Mouse (Mus musculus): ENCODE data around the gene Gm7247. TPM values are rescaled to one million over a fixed set of nuclear protein-coding genes. Genes with fewer than 3 reads are reported as not detected.
"Not testable (repeated sequence)": the region's sequence is repeated elsewhere in the genome, so short reads cannot be mapped to it uniquely, and the experiment has no call there.

The Gm7247 gene
- total RNA-seq, 2 experiments from 2014 or later = not detected

DNA sequence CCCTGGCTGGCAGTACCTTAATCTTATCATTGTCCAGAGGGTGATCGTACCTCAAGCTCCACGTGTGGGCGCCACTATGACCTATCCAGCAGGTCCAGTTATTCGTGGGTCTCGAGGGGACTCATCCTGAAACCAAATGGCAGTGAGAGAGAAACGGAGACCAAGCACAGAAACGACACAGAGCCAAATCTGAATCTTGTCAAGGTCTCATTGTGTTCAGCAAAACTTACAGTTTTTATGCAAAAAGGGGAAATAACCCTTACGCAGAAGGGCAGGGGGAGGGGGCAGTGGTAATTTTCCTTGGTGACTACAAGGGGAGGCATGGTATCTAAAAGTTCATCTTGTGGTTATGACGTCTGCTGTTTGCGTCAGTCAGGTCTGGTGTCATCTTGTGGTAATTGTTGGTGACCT lies 121.4 kb downstream of the Gm7247 start:
- intact Hi-C loops (cut with DNase I); DNase-seq (ENCODE audit: extremely low spot score in 1 of 2, low spot score in 2 of 2): not testable (repeated sequence)

DNA sequence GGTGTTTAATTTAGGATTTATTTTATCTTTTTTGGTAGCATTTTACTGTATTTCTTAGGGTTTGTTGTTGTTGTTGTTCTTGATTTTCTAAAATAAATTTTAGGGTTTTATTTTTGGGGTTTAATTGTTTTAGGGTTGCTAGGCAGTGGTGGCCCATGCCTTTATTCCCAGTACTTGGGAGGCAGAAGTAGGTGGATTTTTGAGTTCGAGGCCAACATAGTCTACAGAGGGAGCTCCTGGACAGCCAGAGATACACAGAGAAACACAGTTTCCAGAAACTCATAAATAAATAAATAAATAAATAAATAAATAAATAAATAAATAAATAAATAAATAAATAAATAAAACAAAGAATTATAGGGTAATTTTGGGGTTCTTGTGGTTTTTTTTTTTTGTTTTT lies 122.1 kb downstream of the Gm7247 start:
- no peak for DNase-seq (ENCODE audit: extremely low spot score in 1 of 2, low spot score in 2 of 2)
- intact Hi-C loops (cut with DNase I) = no loop called here

DNA sequence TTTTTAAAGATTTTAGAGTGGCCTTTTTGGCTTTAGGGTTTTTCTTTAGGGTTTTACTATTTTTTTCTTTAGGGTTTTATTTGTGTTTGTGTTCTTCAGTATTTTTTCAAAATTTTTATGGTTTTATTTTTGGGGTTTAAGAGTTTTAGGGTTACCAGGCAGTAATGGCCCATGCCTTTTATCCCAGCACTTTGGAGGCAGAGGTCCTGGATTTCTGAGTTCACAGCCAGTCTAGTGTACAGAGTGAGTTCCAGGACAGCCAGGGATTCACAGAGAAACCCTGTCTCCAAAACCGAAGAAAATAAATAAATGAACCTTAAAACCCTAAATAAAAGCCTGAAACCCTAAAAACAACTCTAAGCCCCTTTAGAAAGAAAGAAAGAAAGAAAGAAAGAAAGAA lies 124.6 kb downstream of the Gm7247 start:
- no peak for DNase-seq (ENCODE audit: extremely low spot score in 1 of 2, low spot score in 2 of 2)
- intact Hi-C loops (cut with DNase I) = no loop called here

DNA sequence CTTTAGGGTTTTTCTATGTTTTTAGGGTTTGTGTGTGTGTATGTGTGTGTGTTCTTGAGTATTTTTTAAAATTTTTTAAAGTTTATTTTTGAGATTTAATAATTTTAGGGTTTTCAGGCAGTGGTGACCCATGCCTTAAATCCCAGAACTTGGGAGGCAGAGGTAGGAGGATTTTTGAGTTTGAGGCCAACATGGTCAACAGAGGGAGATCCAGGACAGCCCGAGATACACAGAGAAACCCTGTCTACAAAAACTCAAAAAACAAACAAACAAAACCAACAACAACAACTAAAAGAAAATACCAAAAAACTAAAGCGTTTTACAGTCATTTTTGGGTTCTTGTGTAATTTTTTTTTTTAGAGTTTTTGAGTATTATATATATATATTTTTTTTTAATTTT lies 134.2 kb downstream of the Gm7247 start:
- intact Hi-C loops (cut with DNase I) = no loop called here
- DNase-seq (ENCODE audit: extremely low spot score in 1 of 2, low spot score in 2 of 2) = no peak

DNA sequence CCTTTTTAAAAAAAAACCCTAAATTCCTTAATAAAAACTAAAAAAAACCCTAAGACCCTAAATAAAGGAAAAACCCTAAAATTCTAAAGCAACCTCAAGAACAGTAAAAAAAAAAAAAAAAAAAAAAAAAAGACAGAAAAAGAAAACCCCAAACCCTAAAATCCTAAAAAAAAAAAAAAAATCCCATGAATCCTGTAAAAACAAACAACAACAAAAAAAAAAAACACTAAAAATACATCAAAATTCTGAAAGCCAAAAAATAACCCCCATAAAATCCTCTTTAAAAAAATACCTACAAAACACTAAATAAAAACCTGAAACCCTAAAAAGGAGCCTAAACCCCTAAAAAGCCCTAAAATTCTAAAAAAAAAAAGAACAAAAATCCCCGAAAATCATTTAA lies 135.4 kb downstream of the Gm7247 start:
- intact Hi-C loops (cut with DNase I) = no loop called here
- DNase-seq (ENCODE audit: extremely low spot score in 1 of 2, low spot score in 2 of 2) = no peak

DNA sequence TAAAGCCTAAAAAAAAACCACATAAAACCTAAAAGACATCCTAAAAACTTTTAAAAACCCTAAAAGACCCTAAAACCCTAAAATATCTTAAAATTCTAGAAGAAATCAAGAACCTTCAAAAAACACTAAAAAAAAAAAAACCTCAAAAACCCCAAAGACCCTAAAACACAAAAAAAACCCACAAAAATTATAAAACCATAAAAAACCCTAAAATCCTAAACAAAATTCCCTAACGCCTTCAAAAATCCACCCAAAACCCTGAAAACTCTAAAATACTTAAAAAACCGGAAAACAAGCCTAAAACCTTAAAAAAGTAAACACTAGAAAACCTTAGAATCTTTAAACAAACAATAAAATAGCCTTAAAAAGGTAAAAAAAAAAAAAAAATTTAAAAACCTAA lies 136.4 kb downstream of the Gm7247 start:
- intact Hi-C loops (cut with DNase I) = no loop called here
- no peak for DNase-seq (ENCODE audit: extremely low spot score in 1 of 2, low spot score in 2 of 2)

DNA sequence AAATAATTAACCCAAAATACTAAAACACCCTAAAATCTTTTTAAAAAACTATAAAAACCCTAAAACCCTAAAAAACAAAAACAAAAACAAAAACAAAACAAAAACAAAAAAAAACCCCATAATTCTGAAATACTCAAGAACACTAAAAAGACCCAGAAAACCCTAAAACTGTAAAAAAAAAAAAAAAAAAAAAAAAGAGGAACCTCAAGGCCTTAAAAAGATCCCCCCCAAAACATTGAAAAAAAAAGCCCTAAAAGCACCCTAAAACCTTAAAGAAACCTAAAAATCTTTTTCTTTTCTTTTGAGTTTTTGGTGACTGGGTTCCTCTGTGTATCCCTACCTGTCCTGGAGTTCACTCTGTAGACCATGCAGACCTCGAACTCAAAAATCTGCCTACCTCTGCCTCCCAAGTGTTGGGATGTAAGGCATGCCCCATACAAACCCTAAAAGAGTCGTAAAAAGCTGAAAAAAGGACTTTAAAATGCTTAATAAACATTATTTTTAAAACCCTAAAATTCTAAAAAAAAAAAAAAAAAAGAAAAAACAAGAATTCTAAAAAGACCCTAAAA lies 138.2 kb downstream of the Gm7247 start:
- DNase-seq (ENCODE audit: extremely low spot score in 1 of 2, low spot score in 2 of 2) = no peak
- intact Hi-C loops (cut with DNase I) = no loop called here

DNA sequence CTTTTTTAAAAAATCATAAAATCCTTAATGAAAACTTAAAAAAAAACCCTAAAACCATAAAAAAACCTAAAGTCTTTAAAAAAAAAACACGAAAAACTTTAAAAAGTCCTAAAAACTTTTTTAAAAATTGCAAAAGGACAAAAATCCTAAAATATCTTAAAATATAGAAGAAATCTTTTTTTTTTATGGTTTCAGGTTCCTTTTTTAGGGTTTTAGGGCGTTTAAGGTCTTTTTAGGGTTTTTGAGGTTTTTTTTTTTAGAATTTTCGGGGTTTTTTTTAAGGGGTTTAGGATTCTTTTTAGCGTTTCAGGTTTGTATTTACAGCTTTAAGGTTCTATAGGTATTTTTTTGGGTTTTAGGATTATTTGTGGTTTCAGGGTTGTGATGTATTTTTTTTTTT lies 138.9 kb downstream of the Gm7247 start:
- no peak for DNase-seq (ENCODE audit: extremely low spot score in 1 of 2, low spot score in 2 of 2)
- intact Hi-C loops (cut with DNase I) = no loop called here

DNA sequence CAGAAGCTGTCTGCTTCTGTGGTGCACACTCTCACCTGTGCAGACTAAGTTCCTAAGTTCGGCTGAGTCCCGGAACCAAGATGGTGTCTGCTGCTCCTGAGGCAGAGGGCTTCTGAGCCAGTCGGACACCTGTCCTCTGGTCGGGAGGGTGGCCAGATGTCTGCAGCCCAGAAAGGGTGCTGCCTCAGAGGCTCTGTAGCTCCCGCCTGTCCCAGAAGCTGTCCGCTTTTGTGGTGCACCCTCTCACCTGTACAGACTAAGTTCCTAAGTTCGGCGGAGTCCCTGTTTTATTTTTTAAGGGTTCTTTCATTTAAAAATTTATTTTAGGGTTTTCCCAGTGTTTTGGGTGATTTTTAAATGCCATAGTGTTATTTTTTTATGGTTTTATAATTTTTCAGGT lies 145.9 kb downstream of the Gm7247 start:
- no peak for DNase-seq (ENCODE audit: extremely low spot score in 1 of 2, low spot score in 2 of 2)
- intact Hi-C loops (cut with DNase I) = no loop called here

DNA sequence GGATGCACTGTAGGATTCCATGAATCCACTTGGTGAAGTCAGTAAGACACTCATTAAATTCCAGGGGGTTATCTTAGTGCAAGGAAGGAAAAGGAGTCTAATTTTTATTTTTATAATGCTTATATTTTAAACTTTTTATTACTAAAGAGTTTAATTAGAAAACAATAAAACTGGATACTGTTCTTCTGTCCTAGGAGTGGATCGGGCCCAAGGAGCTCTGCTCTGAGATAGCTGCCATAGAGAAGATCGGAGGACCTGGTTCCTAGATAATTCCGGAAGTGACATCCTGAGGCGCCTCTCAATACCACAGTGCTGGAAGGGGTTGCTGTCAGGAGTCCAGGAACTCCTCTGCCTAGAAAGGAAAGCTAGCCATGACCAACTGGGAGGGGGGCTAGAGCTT lies 190.9 kb downstream of the Gm7247 start, which contains the start of gene Gm5622:
Gene Gm5622 (plus strand): TSS at position 301 of the 400 bp plus-strand sequence.
- intact Hi-C loops (cut with DNase I) = no loop called here
- no peak for DNase-seq (ENCODE audit: extremely low spot score in 1 of 2, low spot score in 2 of 2)

DNA sequence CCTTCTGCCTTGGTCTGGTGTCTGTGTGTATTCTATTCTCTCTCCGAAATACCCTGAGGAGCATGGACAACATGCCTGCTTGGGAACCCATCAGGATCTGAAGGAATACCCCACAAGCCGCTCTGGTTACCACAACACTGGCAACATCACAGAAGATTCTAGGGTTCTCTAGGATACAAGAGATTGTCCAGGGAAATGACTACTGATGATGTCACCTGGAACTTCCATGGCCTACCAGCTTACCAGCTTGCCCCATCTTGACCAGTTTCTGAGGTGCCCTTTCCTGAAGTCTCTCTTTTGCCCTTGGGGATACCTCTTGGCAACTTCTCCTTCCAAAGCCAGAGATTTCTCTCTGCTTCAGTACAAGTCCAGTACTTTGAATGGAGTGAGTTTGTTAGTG lies 212.4 kb downstream of the Gm7247 start, which contains the start of gene Gm17175:
Gene Gm17175 (minus strand): TSS at position 101 of the 400 bp plus-strand sequence.
- intact Hi-C loops (cut with DNase I); DNase-seq (ENCODE audit: extremely low spot score in 1 of 2, low spot score in 2 of 2): not testable (repeated sequence)

DNA sequence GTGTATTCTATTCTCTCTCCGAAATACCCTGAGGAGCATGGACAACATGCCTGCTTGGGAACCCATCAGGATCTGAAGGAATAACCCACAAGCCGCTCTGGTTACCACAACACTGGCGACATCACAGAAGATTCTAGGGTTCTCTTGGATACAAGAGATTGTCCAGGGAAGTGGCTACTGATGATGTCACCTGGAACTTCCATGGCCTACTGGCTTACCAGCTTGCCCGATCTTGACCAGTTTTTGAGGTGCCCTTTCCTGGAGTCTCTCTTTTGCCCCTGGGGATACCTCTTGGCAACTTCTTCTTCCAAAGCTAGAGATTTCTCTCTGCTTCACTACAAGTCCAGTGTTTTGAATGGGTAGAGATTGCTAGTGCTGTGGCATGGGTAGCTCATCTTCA lies 230.5 kb downstream of the Gm7247 start, which contains the start of gene Gm17174:
Gene Gm17174 (minus strand): TSS at position 101 of the 400 bp plus-strand sequence.
- DNase-seq (ENCODE audit: extremely low spot score in 1 of 2, low spot score in 2 of 2); intact Hi-C loops (cut with DNase I): not testable (repeated sequence)

DNA sequence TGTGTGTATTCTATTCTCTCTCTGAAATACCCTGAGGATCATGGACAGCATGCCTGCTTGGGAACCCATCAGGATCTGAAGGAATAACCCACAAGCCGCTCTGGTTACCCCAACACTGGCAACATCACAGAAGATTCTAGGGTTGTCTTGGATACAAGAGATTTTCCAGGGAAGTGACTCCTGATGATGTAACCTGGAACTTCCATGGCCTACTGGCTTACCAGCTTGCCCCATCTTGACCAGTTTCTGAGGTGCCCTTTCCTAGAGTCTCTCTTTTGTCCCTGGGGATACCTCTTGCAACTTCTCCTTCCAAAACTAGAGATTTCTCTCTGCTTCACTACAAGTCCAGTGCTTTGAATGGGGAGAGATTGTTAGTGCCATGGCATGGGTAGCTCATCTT lies 249.7 kb downstream of the Gm7247 start, which contains the start of gene Gm17078:
Gene Gm17078 (minus strand): TSS at position 101 of the 400 bp plus-strand sequence.
- DNase-seq (ENCODE audit: extremely low spot score in 1 of 2, low spot score in 2 of 2) = no peak
- intact Hi-C loops (cut with DNase I) = no loop called here

Other genes starting within 250 kb of the Gm7247 start
- gene Eddm3b, start 247.3 kb upstream of the Gm7247 start, total RNA-seq (2021) = not detected
- not detected for gene Rnase6, start 237.8 kb upstream of the Gm7247 start, total RNA-seq (2021)
- not detected for gene Rnase1, start 215.0 kb upstream of the Gm7247 start, total RNA-seq (2021)
- not detected for gene Rnase2b, start 199.5 kb upstream of the Gm7247 start, total RNA-seq (2021)
- gene Ang2, start 162.6 kb upstream of the Gm7247 start, total RNA-seq (2021) = not detected
- gene Ear14, start 158.4 kb upstream of the Gm7247 start, total RNA-seq (2021) = not detected
- not detected for gene Rnase2a, start 105.6 kb upstream of the Gm7247 start, total RNA-seq (2021)
- not detected for gene Vmn2r88, start 49.1 kb downstream of the Gm7247 start, total RNA-seq (2021)
- not detected for gene Vmn2r89, start 90.1 kb downstream of the Gm7247 start, total RNA-seq (2021)
- not detected for gene Gm5622, start 191.0 kb downstream of the Gm7247 start, total RNA-seq (2021)
- gene Gm17175, start 212.3 kb downstream of the Gm7247 start, total RNA-seq (2021) = not detected
- gene Gm17174, start 230.4 kb downstream of the Gm7247 start, total RNA-seq (2021) = not detected
- gene Gm17078, start 249.6 kb downstream of the Gm7247 start, total RNA-seq (2021) = not detected